Mouse (Mus musculus): Measurements from ENCODE around the gene Myoz2. TPM values are rescaled to one million over a fixed set of nuclear protein-coding genes. Genes with fewer than 3 reads are reported as not detected.

Myoz2 gene
- polyA plus RNA-seq, 1 experiment from 2014 or later = not detected

DNA sequence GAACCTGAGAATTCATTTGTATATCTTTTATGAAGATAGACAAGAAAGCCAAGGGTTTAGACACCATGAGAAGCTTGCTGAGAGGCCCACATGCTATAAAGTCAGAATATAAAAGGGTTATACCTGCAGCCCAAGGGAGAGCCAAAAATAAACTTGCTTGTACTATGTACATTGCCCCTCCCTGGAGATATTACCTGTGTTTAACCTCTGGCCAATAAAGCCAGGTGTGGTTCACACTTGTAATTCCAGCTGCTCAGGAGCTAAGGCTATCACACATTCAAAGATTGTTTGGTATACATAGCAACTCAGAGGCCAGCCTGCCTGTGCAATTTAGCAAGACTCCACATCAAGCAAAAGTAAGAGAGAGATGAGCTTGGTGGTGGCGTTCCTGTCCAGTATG lies 24.0 kb upstream of the Myoz2 start:
- H3K27ac ChIP-seq (replicated peaks) = no peak overlapping the region
- no peak overlapping the region for H3K4me3 ChIP-seq
- 90% methylated on average over 1 of the region's 1 CpGs for WGBS
- DNase-seq (ENCODE audit: low spot score) = no peak
- peaks cover 6% of the 10 kb centered on the region for H3K4me1 ChIP-seq
- no peaks in the 10 kb centered on the region for H3K9me3 ChIP-seq (replicated peaks)
- H3K27me3 ChIP-seq (ENCODE audit: low read depth, poor library complexity, severe bottlenecking) = no peaks in the 10 kb centered on the region
- H3K36me3 ChIP-seq = no peaks in the 10 kb centered on the region

DNA sequence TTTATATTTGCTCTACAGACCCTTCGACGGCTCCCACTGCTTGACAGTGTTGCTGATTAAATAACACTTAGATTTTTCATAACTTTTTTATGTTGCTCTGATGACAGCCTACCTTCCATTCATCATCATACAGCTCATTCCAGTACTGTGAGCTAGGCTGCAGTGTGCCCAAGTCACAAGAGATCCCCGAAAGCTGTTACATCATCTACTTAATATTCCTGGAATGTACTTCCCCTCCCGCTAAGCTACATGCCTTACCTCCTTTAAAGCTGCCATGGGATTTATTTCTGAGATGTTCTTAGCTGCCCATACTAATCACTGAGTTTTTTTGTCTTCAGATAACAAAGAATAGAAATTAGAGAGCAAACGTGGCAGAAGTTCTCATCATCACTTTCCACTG lies 19.4 kb upstream of the Myoz2 start:
- 82% methylated on average over 5 of the region's 5 CpGs for WGBS
- no peaks in the 10 kb centered on the region for H3K36me3 ChIP-seq
- H3K27ac ChIP-seq (replicated peaks) = no peak overlapping the region
- no peaks in the 10 kb centered on the region; the same call in 1 of the 2 replicates for H3K4me1 ChIP-seq
- DNase-seq (ENCODE audit: low spot score) = no peak
- no peaks in the 10 kb centered on the region for H3K27me3 ChIP-seq (ENCODE audit: low read depth, poor library complexity, severe bottlenecking)
- no peak overlapping the region for H3K4me3 ChIP-seq
- peaks cover 4% of the 10 kb centered on the region for H3K9me3 ChIP-seq (replicated peaks)

DNA sequence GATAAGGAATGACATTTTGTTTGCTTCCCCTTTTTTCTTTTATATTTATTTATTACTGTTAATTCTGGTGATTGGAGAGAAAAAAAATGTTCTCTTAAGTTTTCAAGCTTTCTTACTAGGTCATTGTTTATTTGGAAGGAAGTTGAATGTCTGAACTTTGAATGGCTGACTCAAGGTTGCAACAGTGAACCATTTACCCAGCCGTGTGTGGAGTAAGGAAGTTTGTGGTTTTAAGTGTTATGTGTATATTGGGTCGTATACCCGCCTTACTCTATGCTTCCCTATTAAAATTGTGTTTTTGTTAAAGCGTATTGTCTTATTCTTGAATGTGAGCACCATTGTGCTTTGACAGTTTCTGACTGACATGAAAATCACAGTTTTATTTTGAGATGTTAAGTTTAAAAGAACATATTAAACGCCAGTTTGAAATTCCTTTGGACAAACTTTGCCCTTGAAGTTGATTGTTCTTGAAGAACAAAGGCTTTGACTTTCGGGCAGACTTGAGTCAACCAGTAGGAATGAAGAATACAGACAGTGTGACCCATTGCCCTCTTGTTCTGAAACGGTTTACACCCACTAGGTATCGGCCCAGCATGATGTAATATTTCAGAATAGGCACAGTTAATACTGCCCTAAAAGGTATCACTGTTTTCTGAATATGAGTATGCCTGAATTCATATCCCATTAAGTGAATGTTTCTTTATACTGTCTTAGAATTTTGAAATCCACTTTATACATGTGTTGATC lies 18.6 kb upstream of the Myoz2 start:
- no peak for DNase-seq (ENCODE audit: low spot score)
- Histone ChIP-seq H3K36me3 (no peaks in the 10 kb centered on the region), H3K9me3 (replicated peaks) (peaks cover 5% of the 10 kb centered on the region), H3K27me3 (ENCODE audit: low read depth, poor library complexity, severe bottlenecking) (no peaks in the 10 kb centered on the region), H3K27ac (replicated peaks) (no peak overlapping the region), H3K4me3 (no peak overlapping the region), H3K4me1 (no peaks in the 10 kb centered on the region; the same call in 1 of the 2 replicates)
- WGBS = 79% methylated on average over 8 of the region's 8 CpGs

DNA sequence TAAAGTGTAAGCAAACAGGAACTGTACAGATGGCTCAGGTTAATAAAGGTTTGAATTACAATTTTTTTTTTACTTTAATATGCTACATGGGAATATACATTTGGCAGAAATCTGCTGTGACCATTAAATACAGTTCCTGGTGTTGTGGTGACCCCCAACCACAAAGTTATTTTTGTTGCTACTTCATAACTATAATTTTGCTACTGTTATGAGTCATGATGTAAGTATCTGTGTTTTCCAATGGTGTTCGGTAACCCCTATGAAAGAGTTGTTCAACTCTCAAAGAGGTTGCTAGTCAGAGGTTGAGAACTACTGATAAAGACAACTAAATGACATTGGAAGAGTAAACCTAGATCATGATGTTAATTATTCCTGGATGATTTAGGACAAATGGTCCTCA lies 7.5 kb upstream of the Myoz2 start:
- H3K4me1 ChIP-seq = no peaks in the 10 kb centered on the region
- no peak overlapping the region for H3K4me3 ChIP-seq
- H3K36me3 ChIP-seq = no peaks in the 10 kb centered on the region
- H3K27me3 ChIP-seq (ENCODE audit: low read depth, poor library complexity, severe bottlenecking) = no peaks in the 10 kb centered on the region
- H3K27ac ChIP-seq (replicated peaks) = no peak overlapping the region
- 89% methylated on average over 1 of the region's 1 CpGs for WGBS
- no peaks in the 10 kb centered on the region for H3K9me3 ChIP-seq (replicated peaks)
- no peak for DNase-seq (ENCODE audit: low spot score)

DNA sequence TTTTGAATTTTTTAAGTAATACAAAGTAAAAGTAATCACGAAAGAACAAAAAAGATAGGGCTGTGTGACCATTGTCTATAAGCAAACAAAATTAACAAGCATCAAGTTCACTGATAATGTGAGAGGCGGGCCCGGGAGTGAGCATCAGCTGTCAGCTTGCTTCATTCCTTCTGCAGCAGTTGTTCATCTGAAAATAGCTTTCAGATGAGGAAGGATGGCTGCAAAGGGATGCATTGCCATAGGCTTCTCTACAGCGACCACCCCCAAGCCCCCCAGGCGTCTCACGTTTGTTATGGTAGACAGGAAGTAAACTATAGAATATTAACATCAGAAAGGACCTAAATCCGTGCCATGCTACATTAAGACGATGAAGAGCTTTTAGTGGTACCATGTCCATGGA lies 1.0 kb downstream of the Myoz2 start:
- 86% methylated on average over 8 of the region's 8 CpGs for WGBS

DNA sequence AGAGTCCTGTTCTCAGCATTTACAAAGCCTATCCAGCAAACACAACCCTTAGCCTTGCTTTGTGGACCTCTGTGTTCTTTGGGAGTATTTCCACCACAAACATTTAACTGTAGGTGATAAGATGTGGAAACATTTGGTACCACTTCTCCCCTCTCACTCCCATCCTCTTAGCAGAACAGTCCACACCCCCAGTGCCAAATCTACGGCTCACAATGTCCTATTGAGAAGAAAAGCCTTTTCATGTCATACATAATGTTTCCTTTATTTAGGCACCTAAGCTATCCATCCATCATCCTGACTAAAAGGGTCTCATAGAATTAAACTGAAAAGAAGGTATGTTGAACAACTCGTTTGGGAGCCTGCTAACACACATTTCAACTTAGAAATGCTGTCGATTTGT lies 9.2 kb downstream of the Myoz2 start:
- Histone ChIP-seq H3K27me3 (ENCODE audit: low read depth, poor library complexity, severe bottlenecking) (no peaks in the 10 kb centered on the region), H3K4me1 (no peaks in the 10 kb centered on the region), H3K9me3 (replicated peaks) (no peaks in the 10 kb centered on the region), H3K4me3 (no peak overlapping the region), H3K36me3 (no peaks in the 10 kb centered on the region), H3K27ac (replicated peaks) (no peak overlapping the region)
- no peak for DNase-seq (ENCODE audit: low spot score)
- 79% methylated on average over 3 of the region's 3 CpGs for WGBS

More for the DNA sequence above, 1.0 kb downstream of the Myoz2 start:
- H3K9me3 ChIP-seq (replicated peaks) = no peaks in the 10 kb centered on the region
- no peak for DNase-seq (ENCODE audit: low spot score)
- no peaks in the 10 kb centered on the region for H3K27me3 ChIP-seq (ENCODE audit: low read depth, poor library complexity, severe bottlenecking)
- H3K36me3 ChIP-seq = no peaks in the 10 kb centered on the region
- H3K27ac ChIP-seq (replicated peaks) = no peak overlapping the region
- H3K4me3 ChIP-seq = no peak overlapping the region
- no peaks in the 10 kb centered on the region for H3K4me1 ChIP-seq

DNA sequence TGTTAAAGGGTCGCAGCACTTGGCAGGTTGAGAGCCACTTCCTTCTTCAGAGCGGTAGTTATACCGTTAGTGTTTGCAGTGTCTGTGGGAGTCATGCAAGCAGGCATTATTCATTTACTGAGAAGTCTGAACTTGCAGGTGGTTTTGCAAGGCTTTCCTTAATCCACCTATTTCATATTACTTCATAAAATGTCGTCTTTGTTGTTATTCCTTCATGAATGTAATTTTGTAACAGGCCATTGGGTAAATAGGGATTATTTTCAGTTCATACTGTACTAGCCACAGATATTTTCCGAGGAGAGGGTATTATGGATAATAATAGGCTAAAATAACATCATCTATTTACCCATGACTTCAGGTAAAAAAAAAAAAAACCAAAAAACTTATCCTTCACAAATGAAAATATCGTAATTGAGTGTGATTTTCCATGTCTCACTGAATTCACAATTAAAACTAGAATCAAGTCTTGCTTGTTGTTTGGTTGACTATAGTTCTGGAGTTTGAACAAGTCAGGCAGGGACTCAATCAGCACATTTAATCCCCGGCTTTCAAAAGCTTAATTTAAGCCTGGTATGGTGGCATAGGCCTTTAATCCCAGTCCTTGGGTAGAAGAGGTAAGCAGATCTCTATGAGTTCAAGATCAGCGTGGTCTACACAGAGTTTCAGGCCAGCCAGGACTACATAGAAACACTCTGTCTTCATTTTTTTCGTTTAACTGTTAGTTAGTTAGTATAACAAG lies 10.2 kb downstream of the Myoz2 start:
- Histone ChIP-seq H3K27me3 (ENCODE audit: low read depth, poor library complexity, severe bottlenecking) (no peaks in the 10 kb centered on the region), H3K27ac (replicated peaks) (no peak overlapping the region), H3K4me3 (no peak overlapping the region), H3K9me3 (replicated peaks) (no peaks in the 10 kb centered on the region), H3K36me3 (no peaks in the 10 kb centered on the region), H3K4me1 (no peaks in the 10 kb centered on the region)
- no peak for DNase-seq (ENCODE audit: low spot score)
- WGBS = 85% methylated on average over 9 of the region's 9 CpGs

DNA sequence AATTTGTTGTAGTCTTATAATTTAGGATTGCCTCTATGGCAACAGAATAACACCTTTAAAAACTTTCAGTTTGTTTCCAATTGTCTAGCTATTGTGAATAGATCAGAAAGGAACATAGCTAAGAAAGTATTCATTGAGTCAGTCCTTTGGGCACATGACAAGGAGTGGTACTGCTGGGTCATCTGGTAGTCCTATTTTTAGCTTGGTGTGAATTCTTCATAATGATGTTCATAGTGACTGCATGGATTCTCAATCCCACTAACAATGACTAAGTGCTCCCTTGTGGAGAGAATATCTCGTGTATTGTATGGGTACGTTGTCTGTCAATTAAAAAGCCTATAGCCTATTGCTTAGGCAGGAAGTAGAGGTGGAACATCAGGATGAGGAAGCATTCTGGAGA lies 16.0 kb downstream of the Myoz2 start:
- 86% methylated on average over 2 of the region's 2 CpGs for WGBS
- Histone ChIP-seq H3K4me3 (no peak overlapping the region), H3K27ac (replicated peaks) (no peak overlapping the region), H3K9me3 (replicated peaks) (no peaks in the 10 kb centered on the region), H3K36me3 (no peaks in the 10 kb centered on the region), H3K27me3 (ENCODE audit: low read depth, poor library complexity, severe bottlenecking) (no peaks in the 10 kb centered on the region), H3K4me1 (no peaks in the 10 kb centered on the region)
- DNase-seq (ENCODE audit: low spot score) = no peak

DNA sequence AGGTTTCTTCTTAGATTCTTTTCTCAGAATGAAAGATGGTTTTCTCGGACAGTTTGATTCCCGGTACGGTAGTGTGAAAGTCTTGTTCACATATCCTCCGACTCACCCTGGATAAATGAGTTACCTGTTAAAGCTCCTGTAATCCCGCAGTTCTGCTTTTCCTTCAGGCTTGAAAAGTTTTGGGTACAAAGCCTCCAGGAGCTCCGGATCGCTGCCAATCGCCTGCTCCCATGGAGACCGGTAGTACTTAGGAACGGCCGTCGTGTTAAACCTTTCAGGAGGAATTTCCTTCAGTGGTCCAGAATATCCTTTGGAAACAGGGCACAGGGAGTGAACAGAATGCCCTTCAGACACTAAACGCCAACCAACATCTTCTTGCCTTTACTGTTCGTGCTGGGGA lies 21.3 kb downstream of the Myoz2 start:
- H3K9me3 ChIP-seq (replicated peaks) = no peaks in the 10 kb centered on the region
- H3K27me3 ChIP-seq (ENCODE audit: low read depth, poor library complexity, severe bottlenecking) = no peaks in the 10 kb centered on the region
- 93% methylated on average over 14 of the region's 14 CpGs for WGBS
- H3K36me3 ChIP-seq = no peaks in the 10 kb centered on the region
- DNase-seq (ENCODE audit: low spot score) = no peak
- H3K4me3 ChIP-seq = no peak overlapping the region
- H3K27ac ChIP-seq (replicated peaks) = no peak overlapping the region
- H3K4me1 ChIP-seq = no peaks in the 10 kb centered on the region

DNA sequence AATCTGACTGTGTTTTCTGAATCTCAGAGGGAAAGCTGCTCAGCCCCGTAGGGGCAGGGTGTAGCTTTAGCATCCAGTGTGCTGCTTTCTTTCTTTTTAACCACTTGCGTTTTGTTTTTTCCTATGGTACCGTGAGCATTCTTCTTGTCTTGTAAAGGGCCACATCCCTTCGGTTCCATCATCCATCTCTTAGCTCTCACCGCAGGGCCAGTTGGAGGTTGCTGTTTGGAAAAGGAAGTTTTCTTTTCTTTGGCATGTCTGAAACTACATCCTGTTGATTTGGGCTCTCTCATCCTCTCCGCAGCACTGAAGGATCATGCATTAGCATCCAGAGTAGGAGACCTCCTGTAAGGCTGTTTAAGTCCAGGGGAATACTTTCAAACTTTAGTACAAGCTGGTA lies 25.4 kb downstream of the Myoz2 start:
- DNase-seq (ENCODE audit: low spot score) = no peak
- Histone ChIP-seq H3K27me3 (ENCODE audit: low read depth, poor library complexity, severe bottlenecking) (no peaks in the 10 kb centered on the region), H3K4me3 (no peak overlapping the region)

DNA sequence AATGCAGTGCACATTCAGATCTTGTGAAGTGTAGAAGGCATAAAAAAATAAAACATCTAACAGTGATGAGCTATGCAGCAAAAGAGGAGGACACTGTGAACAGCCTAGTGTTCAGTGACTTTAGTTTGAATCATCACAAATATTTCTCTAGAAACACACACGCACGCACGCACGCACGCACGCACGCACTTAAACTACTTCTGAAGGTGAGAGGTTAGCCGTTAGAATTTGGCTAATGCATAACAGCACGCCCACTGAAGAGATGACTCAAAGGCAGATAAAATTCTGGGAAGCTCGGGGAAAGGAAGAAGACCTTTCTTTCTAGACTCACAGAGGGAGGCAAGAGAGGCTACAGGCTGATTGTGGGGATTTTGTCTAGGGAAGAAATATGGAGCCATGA lies 27.4 kb downstream of the Myoz2 start:
- Histone ChIP-seq H3K27me3 (ENCODE audit: low read depth, poor library complexity, severe bottlenecking) (no peaks in the 10 kb centered on the region), H3K9me3 (replicated peaks) (no peaks in the 10 kb centered on the region), H3K4me1 (no peaks in the 10 kb centered on the region), H3K27ac (replicated peaks) (no peak overlapping the region), H3K4me3 (no peak overlapping the region), H3K36me3 (no peaks in the 10 kb centered on the region)
- DNase-seq (ENCODE audit: low spot score) = no peak
- WGBS = 85% methylated on average over 10 of the region's 10 CpGs

More for the DNA sequence above, 25.4 kb downstream of the Myoz2 start:
- H3K9me3 ChIP-seq (replicated peaks) = no peaks in the 10 kb centered on the region
- no peaks in the 10 kb centered on the region for H3K36me3 ChIP-seq
- H3K27ac ChIP-seq (replicated peaks) = no peak overlapping the region
- H3K4me1 ChIP-seq = no peaks in the 10 kb centered on the region
- 53% methylated on average over 6 of the region's 6 CpGs for WGBS

DNA sequence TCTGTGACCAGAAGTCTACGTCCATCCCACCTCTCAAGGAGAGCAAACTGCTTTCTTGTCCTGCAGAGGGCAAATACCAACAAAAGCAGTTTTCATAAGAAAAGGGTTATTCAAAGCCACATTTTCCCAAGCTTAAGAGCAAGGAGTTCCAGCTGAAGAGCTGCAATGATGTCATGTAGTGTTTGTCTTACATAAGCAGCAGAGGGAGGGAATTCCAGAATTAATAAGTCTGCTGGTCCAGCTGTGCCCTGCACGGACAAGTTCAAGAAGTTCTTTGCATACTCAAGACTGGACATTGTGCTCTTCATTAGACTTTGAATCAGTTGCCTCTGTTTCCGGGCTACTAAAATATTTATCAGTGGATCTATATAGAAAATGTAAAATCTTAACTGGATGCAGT lies 33.8 kb downstream of the Myoz2 start:
- no peak for DNase-seq (ENCODE audit: low spot score)
- WGBS = 74% methylated on average over 3 of the region's 3 CpGs
- Histone ChIP-seq H3K4me3 (no peak overlapping the region), H3K27me3 (ENCODE audit: low read depth, poor library complexity, severe bottlenecking) (no peaks in the 10 kb centered on the region), H3K36me3 (no peaks in the 10 kb centered on the region), H3K9me3 (replicated peaks) (no peaks in the 10 kb centered on the region), H3K4me1 (no peaks in the 10 kb centered on the region), H3K27ac (replicated peaks) (no peak overlapping the region)

DNA sequence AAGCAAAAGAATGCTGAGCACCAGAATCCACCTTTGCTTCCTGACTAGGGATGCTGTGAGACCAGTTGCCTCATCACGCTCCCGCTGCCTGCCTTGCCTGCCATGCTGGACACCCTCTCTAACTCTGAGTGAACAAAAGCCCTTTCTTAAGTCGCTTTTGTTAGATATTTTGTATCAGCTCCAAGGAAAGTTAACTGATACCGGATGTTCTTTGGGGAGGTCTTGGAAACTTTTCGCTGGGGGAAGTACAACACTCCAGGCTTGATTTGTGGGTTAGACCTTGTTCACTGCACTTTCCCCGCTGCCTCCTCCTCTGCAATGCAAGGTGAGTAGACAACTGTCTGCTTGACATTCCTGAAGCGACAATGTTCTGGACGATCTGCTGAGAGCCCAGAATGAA lies 36.3 kb downstream of the Myoz2 start:
- DNase-seq (ENCODE audit: low spot score) = no peak
- H3K9me3 ChIP-seq (replicated peaks) = no peaks in the 10 kb centered on the region
- no peaks in the 10 kb centered on the region for H3K36me3 ChIP-seq
- H3K27ac ChIP-seq (replicated peaks) = no peak overlapping the region
- H3K27me3 ChIP-seq (ENCODE audit: low read depth, poor library complexity, severe bottlenecking) = no peaks in the 10 kb centered on the region
- 82% methylated on average over 8 of the region's 8 CpGs for WGBS
- H3K4me1 ChIP-seq = no peaks in the 10 kb centered on the region
- H3K4me3 ChIP-seq = no peak overlapping the region
